Mouse (Mus musculus): Measurements from ENCODE around the gene A530016L24Rik. TPM values are rescaled to one million over a fixed set of nuclear protein-coding genes. Genes with fewer than 3 reads are reported as not detected.

Gene A530016L24Rik
- polyA plus RNA-seq, 1 experiment from 2014 or later, result not detected

DNA sequence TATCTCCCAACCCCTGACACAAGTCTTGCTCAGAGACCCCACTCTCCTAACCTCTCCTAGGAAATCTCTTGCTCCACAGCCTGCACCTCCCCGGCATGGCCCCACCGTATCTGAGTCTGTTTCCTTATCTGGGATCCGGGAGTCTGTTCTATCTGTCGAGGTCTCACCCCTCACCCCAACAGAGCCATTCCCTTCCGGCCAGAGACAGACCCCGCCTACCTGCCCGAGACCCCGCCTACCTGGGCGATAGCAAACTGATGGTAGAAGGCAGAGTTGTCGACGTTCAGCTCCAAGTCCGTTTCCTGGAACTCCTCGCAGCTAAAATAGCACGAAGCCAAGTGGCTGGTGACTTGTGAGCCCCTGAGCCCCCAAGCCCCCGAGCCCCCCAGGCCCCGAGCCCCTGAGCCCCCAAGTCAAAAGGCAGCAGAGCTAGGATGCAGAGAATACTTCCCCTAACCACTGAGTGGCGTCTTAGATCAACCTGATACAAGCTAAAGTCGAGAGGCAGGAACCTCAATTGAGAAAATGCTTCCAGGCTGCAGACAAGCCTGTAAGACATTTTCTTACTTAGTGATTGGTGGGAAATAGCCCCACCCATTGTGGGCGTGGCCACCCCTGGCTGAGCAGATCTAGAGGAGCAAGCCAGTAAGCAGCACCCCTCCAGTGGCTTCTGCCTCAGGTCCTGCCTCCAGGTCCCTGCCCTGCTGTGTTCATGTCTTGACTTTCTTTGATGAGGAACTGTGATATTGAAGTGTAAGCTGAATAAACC lies 13.9 kb downstream of the A530016L24Rik start:
- Histone ChIP-seq H3K4me2 (replicated peaks) (no peak overlapping the region), H3K4me1 (peaks cover 5% of the 10 kb centered on the region; the same call in 1 of the 2 replicates), H3K27me3 (0 out of 2 replicates have a peak, but pooled peaks cover 4% of the 10 kb centered on the region), H3K9ac (no peak overlapping the region), H3K27ac (no peak overlapping the region), H3K4me3 (no peak overlapping the region), H3K36me3 (no peaks in the 10 kb centered on the region), H3K9me3 (no peaks in the 10 kb centered on the region)
- no peak for ATAC-seq (ENCODE audit: insufficient number of reproducible peaks, insufficient read depth, low FRiP score, low TSS enrichment)
- 33% methylated on average over 19 of the region's 19 CpGs for WGBS

DNA sequence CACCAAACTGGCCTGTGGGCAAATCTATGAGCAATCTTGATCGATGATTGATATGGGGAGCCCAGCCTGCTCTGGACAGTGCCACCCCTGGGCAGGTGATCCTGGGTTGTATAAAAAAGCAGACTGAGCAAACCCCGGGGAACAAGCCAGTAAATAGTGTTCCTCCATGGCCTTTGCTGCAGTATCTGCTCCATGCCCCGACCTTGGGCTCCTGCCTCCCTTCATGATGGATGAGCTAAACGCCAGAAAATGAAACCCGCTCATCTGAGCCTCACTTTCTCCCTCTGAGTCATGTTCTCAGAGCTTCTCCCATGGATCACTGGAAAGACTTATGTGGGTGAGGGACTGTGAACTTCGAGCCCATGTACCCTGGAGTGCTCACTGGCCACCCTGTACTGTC lies 17.0 kb downstream of the A530016L24Rik start:
- H3K9me3 ChIP-seq, result no peaks in the 10 kb centered on the region
- H3K27me3 ChIP-seq, result peaks cover 26% of the 10 kb centered on the region
- H3K4me2 ChIP-seq (replicated peaks), result no peak overlapping the region
- peaks cover 7% of the 10 kb centered on the region; the same call in 1 of the 2 replicates for H3K4me1 ChIP-seq
- 74% methylated on average over 6 of the region's 6 CpGs for WGBS
- no peaks in the 10 kb centered on the region for H3K36me3 ChIP-seq
- H3K27ac ChIP-seq, result no peak overlapping the region
- ATAC-seq (ENCODE audit: insufficient number of reproducible peaks, insufficient read depth, low FRiP score, low TSS enrichment), result no peak
- no peak overlapping the region for H3K4me3 ChIP-seq
- H3K9ac ChIP-seq, result no peak overlapping the region

DNA sequence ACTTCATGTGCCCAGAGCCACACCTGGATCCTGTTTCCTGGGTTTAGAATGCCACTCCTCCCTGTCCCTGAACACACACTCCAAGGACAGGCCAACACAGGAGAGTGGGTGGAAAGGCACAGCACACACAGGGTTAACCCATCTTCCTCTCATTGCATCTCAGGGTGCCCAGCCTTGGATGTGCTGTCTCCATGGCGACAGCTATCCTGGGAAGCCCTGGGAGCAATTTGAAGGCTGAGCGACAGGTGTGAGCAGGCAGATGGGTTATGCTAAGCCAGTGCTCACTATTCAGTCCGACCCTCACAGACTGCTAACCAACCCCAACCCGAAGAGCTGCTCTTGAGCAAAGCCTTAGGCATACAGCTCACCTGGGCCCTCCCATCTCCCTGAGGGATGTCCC lies 18.0 kb downstream of the A530016L24Rik start:
- H3K9me3 ChIP-seq, result no peaks in the 10 kb centered on the region
- no peak for ATAC-seq (ENCODE audit: insufficient number of reproducible peaks, insufficient read depth, low FRiP score, low TSS enrichment)
- no peak overlapping the region for H3K27ac ChIP-seq
- H3K4me2 ChIP-seq (replicated peaks), result no peak overlapping the region
- H3K4me3 ChIP-seq, result no peak overlapping the region
- H3K27me3 ChIP-seq, result peaks cover 29% of the 10 kb centered on the region
- no peak overlapping the region for H3K9ac ChIP-seq
- no peaks in the 10 kb centered on the region for H3K36me3 ChIP-seq
- H3K4me1 ChIP-seq, result 0 out of 2 replicates have a peak, but pooled peaks cover 2% of the 10 kb centered on the region
- WGBS, result 34% methylated on average over 4 of the region's 4 CpGs

DNA sequence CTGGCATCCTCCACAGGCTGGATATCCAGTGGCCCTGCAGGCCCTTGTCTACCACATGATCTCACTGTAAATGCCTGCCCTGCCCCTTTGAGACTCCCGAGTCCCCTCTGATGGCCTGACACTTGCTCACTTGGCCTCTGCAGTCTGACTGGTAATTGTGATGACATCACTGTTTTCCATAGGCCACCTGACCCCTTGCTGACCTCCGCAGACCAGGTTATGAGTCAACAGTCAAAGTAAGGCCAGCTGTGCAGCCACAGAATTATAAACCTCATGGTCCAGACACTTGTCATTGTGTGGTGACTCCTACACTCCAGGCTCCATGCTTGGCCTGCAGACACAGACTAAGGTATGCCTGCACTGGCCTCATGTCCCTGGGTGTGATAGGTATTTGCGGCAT lies 18.7 kb downstream of the A530016L24Rik start:
- no peaks in the 10 kb centered on the region for H3K36me3 ChIP-seq
- H3K27me3 ChIP-seq, result peaks cover 29% of the 10 kb centered on the region
- no peaks in the 10 kb centered on the region for H3K9me3 ChIP-seq
- no peak overlapping the region for H3K4me3 ChIP-seq
- H3K4me1 ChIP-seq, result 0 out of 2 replicates have a peak, but pooled peaks cover 2% of the 10 kb centered on the region
- H3K4me2 ChIP-seq (replicated peaks), result no peak overlapping the region
- no peak overlapping the region for H3K9ac ChIP-seq
- ATAC-seq (ENCODE audit: insufficient number of reproducible peaks, insufficient read depth, low FRiP score, low TSS enrichment), result no peak
- WGBS, result 65% methylated on average over 3 of the region's 3 CpGs
- H3K27ac ChIP-seq, result no peak overlapping the region

DNA sequence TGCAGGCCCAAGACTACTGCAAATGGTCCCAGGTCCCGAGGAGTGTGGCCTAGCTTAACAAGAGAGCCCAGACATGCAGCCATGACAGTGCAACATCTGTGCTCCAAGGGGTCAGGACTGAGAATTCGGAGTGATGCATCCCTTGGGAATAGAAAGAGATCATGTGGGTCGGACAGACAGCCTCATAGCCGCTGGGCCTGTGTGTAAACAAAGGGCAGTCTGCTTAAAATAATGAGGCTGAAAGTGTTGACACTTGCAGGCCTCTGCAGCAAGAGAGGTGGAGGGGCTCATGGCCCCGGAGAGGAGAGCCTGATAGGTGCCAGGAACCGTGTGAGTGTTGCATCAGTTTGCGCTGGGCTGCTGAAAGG lies 21.1 kb downstream of the A530016L24Rik start:
- 0 out of 2 replicates have a peak, but pooled peaks cover 2% of the 10 kb centered on the region for H3K4me1 ChIP-seq
- 12% methylated on average over 7 of the region's 7 CpGs for WGBS
- H3K9me3 ChIP-seq, result no peaks in the 10 kb centered on the region
- ATAC-seq (ENCODE audit: insufficient number of reproducible peaks, insufficient read depth, low FRiP score, low TSS enrichment), result no peak
- peaks cover 29% of the 10 kb centered on the region for H3K27me3 ChIP-seq
- no peak overlapping the region for H3K27ac ChIP-seq
- H3K36me3 ChIP-seq, result no peaks in the 10 kb centered on the region
- peak overlapping the region; percentile 35 for H3K4me3 ChIP-seq
- H3K4me2 ChIP-seq (replicated peaks), result peak overlapping the region; percentile 65
- no peak overlapping the region for H3K9ac ChIP-seq

DNA sequence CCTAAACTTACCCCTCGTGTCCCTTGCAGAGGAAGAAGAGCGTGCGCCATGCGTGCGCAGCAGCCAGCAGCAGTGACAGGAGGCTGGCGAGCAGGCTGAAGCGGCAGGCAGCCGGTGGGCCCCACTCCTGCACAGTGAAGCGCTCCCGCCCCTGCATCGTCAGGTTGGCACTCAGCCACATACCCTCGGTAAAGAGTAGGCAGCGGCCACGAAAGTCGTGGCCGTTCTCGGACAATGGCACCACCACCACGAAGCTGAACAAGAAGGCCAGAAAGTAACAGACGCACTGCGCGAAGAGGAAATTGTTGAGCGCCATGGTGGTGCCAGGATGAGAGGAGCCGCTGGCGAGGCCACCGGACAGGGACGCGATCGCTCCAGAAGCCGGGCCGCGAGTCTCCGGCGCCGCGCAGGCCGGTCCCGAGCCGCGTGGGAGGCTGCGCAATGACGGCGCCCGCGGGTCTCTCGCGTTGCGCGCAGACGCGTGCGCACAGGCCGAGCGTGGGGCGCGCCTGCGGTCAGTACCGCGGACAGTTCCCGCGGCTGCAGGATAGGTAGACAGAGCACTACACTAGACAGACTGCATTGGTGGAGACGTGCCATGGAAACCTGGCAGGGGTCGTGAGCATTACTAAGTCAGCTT lies 21.6 kb downstream of the A530016L24Rik start:
- H3K4me1 ChIP-seq, result 0 out of 2 replicates have a peak, but pooled peaks cover 2% of the 10 kb centered on the region
- H3K9me3 ChIP-seq, result no peaks in the 10 kb centered on the region
- 3% methylated on average over 62 of the region's 62 CpGs for WGBS
- peak overlapping the region; percentile 35 for H3K4me3 ChIP-seq
- H3K27me3 ChIP-seq, result peaks cover 29% of the 10 kb centered on the region
- ATAC-seq (ENCODE audit: insufficient number of reproducible peaks, insufficient read depth, low FRiP score, low TSS enrichment), result peak; percentile 75
- H3K9ac ChIP-seq, result no peak overlapping the region
- peak overlapping the region; percentile 65 for H3K4me2 ChIP-seq (replicated peaks)
- no peaks in the 10 kb centered on the region for H3K36me3 ChIP-seq
- H3K27ac ChIP-seq, result no peak overlapping the region

DNA sequence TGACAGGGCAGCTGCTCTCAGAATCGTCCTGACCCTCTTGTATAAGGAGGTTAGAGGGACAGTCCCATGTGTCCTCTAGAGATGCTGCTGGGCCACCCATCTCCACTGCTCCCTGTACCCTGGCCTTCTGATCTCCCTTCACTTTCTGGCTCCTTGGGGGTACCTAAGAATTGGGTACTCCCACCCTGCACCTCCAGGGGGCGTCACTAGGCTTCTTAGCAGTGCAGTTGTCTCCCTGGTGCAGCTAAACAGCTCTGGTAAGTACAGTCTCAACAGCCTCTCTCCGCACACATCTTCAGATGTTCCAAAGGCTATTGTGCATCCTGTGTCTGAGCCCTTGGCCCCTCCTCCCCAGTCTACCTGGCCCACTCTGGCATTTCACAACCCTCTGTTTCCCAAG lies 25.6 kb downstream of the A530016L24Rik start:
- Histone ChIP-seq H3K4me2 (replicated peaks) (no peak overlapping the region), H3K9ac (no peak overlapping the region), H3K36me3 (no peaks in the 10 kb centered on the region), H3K27me3 (peaks cover 17% of the 10 kb centered on the region), H3K27ac (no peak overlapping the region), H3K4me3 (no peak overlapping the region), H3K4me1 (peaks cover 17% of the 10 kb centered on the region; the same call in 1 of the 2 replicates), H3K9me3 (no peaks in the 10 kb centered on the region)
- no peak for ATAC-seq (ENCODE audit: insufficient number of reproducible peaks, insufficient read depth, low FRiP score, low TSS enrichment)
- WGBS, result 52% methylated on average over 3 of the region's 3 CpGs

DNA sequence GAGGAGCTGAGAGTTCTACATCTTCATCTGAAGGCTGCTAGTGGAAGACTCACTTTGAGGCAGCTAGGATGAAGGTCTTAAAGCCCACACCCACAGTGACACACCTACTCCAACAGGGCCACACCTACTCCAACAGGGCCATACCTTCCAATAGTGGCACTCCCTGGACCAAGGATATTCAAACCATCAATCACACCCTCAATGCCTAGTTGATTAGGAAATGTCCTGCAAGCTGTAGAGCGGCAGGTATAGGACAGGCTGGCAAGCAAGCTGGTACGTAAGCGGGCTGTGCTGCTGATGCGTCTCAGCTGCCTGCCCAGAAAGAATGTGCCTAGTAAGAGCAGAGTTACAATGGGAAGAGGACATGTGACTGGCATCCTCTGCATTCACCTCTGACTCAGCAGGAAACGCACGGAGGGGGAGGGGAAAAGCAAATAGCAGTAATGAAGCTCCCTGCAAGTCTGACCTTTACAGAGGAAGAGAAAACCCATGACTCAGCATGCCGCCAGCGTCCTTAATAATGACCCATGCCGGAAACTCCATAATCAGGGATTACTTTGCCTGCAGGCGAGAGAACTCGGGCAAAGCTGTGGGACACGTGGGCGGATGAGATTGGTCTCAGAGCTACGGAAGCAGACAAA lies 27.6 kb downstream of the A530016L24Rik start, which contains the start of gene Tmem179:
Gene Tmem179, minus strand, starts transcription at position 51 of the 641 bp plus-strand sequence.
- 13% methylated on average over 14 of the region's 14 CpGs for WGBS

DNA sequence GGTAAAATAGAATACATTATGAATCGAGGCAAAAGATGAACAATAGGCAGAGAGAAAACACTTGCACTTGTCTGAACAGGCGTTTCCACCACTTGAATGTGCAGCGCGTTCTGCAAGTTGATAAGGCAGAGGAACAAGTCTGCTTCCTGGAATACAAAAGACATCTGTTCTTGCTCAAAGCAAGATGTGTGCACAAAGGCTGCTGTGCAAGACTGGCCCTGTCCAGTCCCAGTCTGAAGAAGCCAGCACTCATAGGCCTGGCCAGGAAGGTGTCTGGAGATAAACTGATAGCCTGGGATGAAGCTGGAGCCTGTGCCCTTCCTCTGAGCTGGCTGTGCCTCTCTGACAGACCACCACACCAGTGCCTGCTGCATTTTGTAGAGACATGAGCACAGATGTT lies 28.9 kb downstream of the A530016L24Rik start:
- Histone ChIP-seq H3K4me1 (peaks cover 14% of the 10 kb centered on the region; the same call in 1 of the 2 replicates), H3K4me2 (replicated peaks) (no peak overlapping the region), H3K27me3 (no peaks in the 10 kb centered on the region), H3K9ac (no peak overlapping the region), H3K9me3 (no peaks in the 10 kb centered on the region), H3K27ac (no peak overlapping the region), H3K36me3 (no peaks in the 10 kb centered on the region), H3K4me3 (no peak overlapping the region)
- WGBS, result 10% methylated on average over 4 of the region's 4 CpGs
- no peak for ATAC-seq (ENCODE audit: insufficient number of reproducible peaks, insufficient read depth, low FRiP score, low TSS enrichment)

More for the DNA sequence above, 27.6 kb downstream of the A530016L24Rik start, which contains the start of gene Tmem179:
- peak within 1 kb of the TSS; percentile 3 for H3K4me2 ChIP-seq (replicated peaks)
- no peak; the same call in 1 of the 2 replicates for ATAC-seq (ENCODE audit: insufficient number of reproducible peaks, insufficient read depth, low FRiP score, low TSS enrichment)
- no peak within 1 kb of the TSS for H3K4me3 ChIP-seq
- H3K27ac ChIP-seq, result no peak within 1 kb of the TSS
- no peaks in the 10 kb centered on the region for H3K27me3 ChIP-seq
- H3K9me3 ChIP-seq, result no peaks in the 10 kb centered on the region
- peaks cover 14% of the 10 kb centered on the region; the same call in 1 of the 2 replicates for H3K4me1 ChIP-seq
- no peaks in the 10 kb centered on the region for H3K36me3 ChIP-seq
- no peak within 1 kb of the TSS for H3K9ac ChIP-seq

DNA sequence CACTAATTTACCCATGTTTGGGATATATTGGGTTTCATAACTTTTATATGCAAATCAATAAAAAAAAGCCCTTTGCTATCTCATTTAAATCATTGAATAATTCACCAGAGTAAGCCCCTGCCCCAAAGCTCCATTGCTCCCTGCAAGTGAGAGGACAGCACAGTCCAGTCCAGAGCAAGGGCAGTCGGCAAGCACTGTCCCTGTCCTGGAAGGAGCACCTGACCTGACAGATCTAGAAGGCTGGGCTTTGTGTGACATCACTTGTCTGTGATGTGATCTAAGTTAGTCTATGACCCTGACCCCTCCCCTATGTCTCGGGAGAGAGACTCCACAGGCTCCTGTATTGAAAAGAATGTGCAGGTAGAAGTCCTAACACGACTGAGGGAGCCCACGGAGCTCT lies 44.5 kb downstream of the A530016L24Rik start:
- Histone ChIP-seq H3K9ac (no peak overlapping the region), H3K36me3 (no peaks in the 10 kb centered on the region), H3K27ac (no peak overlapping the region), H3K9me3 (no peaks in the 10 kb centered on the region), H3K4me2 (replicated peaks) (no peak overlapping the region), H3K27me3 (0 out of 2 replicates have a peak, but pooled peaks cover 3% of the 10 kb centered on the region), H3K4me1 (no peaks in the 10 kb centered on the region), H3K4me3 (no peak overlapping the region)
- no peak for ATAC-seq (ENCODE audit: insufficient number of reproducible peaks, insufficient read depth, low FRiP score, low TSS enrichment)
- WGBS, result 61% methylated on average over 4 of the region's 4 CpGs

DNA sequence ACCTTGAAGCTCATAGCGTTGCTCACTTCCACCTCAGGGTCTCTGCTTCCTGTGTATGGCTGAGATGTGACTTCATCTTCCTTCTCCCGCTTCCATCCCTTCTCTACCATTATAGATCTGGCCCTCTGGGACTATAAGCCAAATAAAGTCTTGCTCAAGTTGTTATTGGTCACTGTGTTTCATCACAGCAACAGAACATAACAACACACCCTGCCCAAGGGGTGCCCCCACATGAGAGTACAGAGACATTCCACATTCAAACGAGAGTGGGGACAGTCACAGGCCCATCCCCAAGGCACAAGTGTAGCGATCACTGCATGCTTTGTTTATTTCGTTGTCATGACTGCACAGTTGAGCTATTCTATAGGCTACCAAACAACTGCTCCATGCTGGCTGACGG lies 48.0 kb downstream of the A530016L24Rik start:
- no peaks in the 10 kb centered on the region for H3K4me1 ChIP-seq
- no peak overlapping the region for H3K27ac ChIP-seq
- WGBS, result 76% methylated on average over 6 of the region's 6 CpGs
- no peaks in the 10 kb centered on the region for H3K9me3 ChIP-seq
- no peak overlapping the region for H3K4me3 ChIP-seq
- H3K9ac ChIP-seq, result no peak overlapping the region
- no peaks in the 10 kb centered on the region for H3K36me3 ChIP-seq
- no peak for ATAC-seq (ENCODE audit: insufficient number of reproducible peaks, insufficient read depth, low FRiP score, low TSS enrichment)
- no peak overlapping the region for H3K4me2 ChIP-seq (replicated peaks)
- no peaks in the 10 kb centered on the region for H3K27me3 ChIP-seq
